Mouse (Mus musculus) liver, adult 2 months (tissue): Measurements from ENCODE around the gene Wwox. TPM values are rescaled to one million over a fixed set of nuclear protein-coding genes. Genes with fewer than 3 reads are reported as not detected.

Experiments
- DNase-seq: peaks from one replicate; pipeline ENCODE4 v3.0.0-alpha.2; 2011; ENCODE audit warnings: low read depth, low spot score; ENCODE audit errors: extremely low read depth
- H3K27ac ChIP-seq: fragments of 200-500 bp; replicated peaks from 2 replicates; pipeline ENCODE4 v1.5.1; 2012; ENCODE audit warnings: low read depth, mild to moderate bottlenecking, control low read depth, inconsistent platforms, low read length; ENCODE audit not compliant: insufficient read depth
- H3K27me3 ChIP-seq: fragments of 200-500 bp; 2 replicates; pipeline ENCODE4 v1.6.1; 2012; ENCODE audit warnings: mild to moderate bottlenecking, moderate library complexity, low read length, inconsistent platforms; ENCODE audit not compliant: control insufficient read depth, insufficient read depth
- H3K36me3 ChIP-seq: fragments of 200-500 bp; 2 replicates; pipeline ENCODE4 v1.6.1; 2012; ENCODE audit warnings: low read length, inconsistent platforms; ENCODE audit not compliant: control insufficient read depth, insufficient read depth
- H3K4me1 ChIP-seq: fragments of 200-500 bp; 2 replicates; pipeline ENCODE4 v1.6.1; 2011; ENCODE audit warnings: low read length; ENCODE audit not compliant: control insufficient read depth, insufficient read depth
- H3K4me3 ChIP-seq: fragments of 200-500 bp; 2 replicates; pipeline ENCODE4 v1.5.1; 2011; ENCODE audit warnings: low read depth, mild to moderate bottlenecking, control low read depth, low read length, moderate library complexity; ENCODE audit not compliant: insufficient read depth
- H3K79me2 ChIP-seq: fragments of 200-500 bp; 2 replicates; pipeline ENCODE4 v1.6.1; 2012; ENCODE audit warnings: inconsistent platforms, mild to moderate bottlenecking, low read length, moderate library complexity; ENCODE audit not compliant: control insufficient read depth, insufficient read depth
- H3K9ac ChIP-seq: fragments of 200-500 bp; 2 replicates; pipeline ENCODE4 v1.6.1; 2012; ENCODE audit warnings: low read depth, mild to moderate bottlenecking, control low read depth, inconsistent platforms, low read length
- CTCF ChIP-seq: fragments of 200-500 bp; IDR thresholded peaks from 2 replicates; pipeline ENCODE4 v1.5.1; 2011; ENCODE audit warnings: low read depth, low read length, control low read depth
- POLR2A ChIP-seq: fragments of 200-500 bp; IDR thresholded peaks from 2 replicates; pipeline ENCODE4 v1.6.1; 2011; ENCODE audit warnings: low read length, control low read depth; ENCODE audit not compliant: insufficient read depth; ENCODE audit errors: extremely low read depth
- WGBS: fragments of 180-500 bp; shearing (Covaris S2); methylation state at CpG from one replicate; pipeline ENCODE4 v1.1.7; 2018; 5-methylcytosine and 5-hydroxymethylcytosine counted together
- polyA plus RNA-seq: library from polyadenylated mRNA; depleted of rRNA; stranded (reverse); fragments of >200 nt; gene quantifications from 2 replicates; pipeline ENCODE4 v1.2.3, GENCODE M21; 2012
- total RNA-seq: library from RNA; depleted of rRNA; stranded (reverse); fragments of >200 nt; gene quantifications from 2 replicates; pipeline ENCODE4 v1.2.3, GENCODE M21; 2014

Gene Wwox
- total and polyA plus RNA-seq, 2 experiments, result 7.2 to 10.0 TPM

GRCm38 (mm10) chr8:114879277-114879568, 439.8 kb downstream of the Wwox start:
- no peak overlapping the region for H3K4me3 ChIP-seq
- H3K27ac ChIP-seq, result no peak overlapping the region
- no peaks in the 10 kb centered on the region for H3K4me1 ChIP-seq
- WGBS, result 96% methylated on average over 4 of the region's 4 CpGs
- H3K27me3 ChIP-seq, result no peaks in the 10 kb centered on the region
- H3K79me2 ChIP-seq, result no peaks in the 10 kb centered on the region
- DNase-seq, result no peak
- H3K36me3 ChIP-seq, result no peaks in the 10 kb centered on the region
- no peak for TF ChIP-seq POLR2A
- TF ChIP-seq CTCF, result no peak
- H3K9ac ChIP-seq, result no peak overlapping the region

GRCm38 (mm10) chr8:114879678-114880077, 440.2 kb downstream of the Wwox start:
- Histone ChIP-seq H3K27me3 (no peaks in the 10 kb centered on the region), H3K79me2 (no peaks in the 10 kb centered on the region), H3K27ac (no peak overlapping the region), H3K9ac (no peak overlapping the region), H3K4me1 (no peaks in the 10 kb centered on the region), H3K4me3 (no peak overlapping the region), H3K36me3 (no peaks in the 10 kb centered on the region)
- DNase-seq, result no peak
- WGBS, result 68% methylated on average over 2 of the region's 2 CpGs
- TF ChIP-seq POLR2A, result no peak
- TF ChIP-seq CTCF, result no peak

- Histone ChIP-seq H3K79me2 (no peaks in the 10 kb centered on the region), H3K27ac (no peak overlapping the region), H3K4me1 (no peaks in the 10 kb centered on the region), H3K4me3 (no peak overlapping the region), H3K27me3 (no peaks in the 10 kb centered on the region), H3K36me3 (no peaks in the 10 kb centered on the region), H3K9ac (no peak overlapping the region)
- no peak for DNase-seq
- TF ChIP-seq POLR2A (no peak), CTCF (no peak)
- 83% methylated on average over 8 of the region's 8 CpGs for WGBS
These were observed 441.1 kb downstream of the Wwox start for GRCm38 (mm10) chr8:114880475-114881135.

GRCm38 (mm10) chr8:114881891-114882401, 442.5 kb downstream of the Wwox start:
- Histone ChIP-seq H3K4me3 (no peak overlapping the region), H3K9ac (no peak overlapping the region), H3K4me1 (no peaks in the 10 kb centered on the region), H3K79me2 (no peaks in the 10 kb centered on the region), H3K36me3 (no peaks in the 10 kb centered on the region), H3K27ac (no peak overlapping the region), H3K27me3 (no peaks in the 10 kb centered on the region)
- 91% methylated on average over 5 of the region's 5 CpGs for WGBS
- no peak for TF ChIP-seq CTCF
- no peak for TF ChIP-seq POLR2A
- DNase-seq, result no peak

- Histone ChIP-seq H3K27me3 (no peaks in the 10 kb centered on the region), H3K4me1 (no peaks in the 10 kb centered on the region), H3K79me2 (no peaks in the 10 kb centered on the region), H3K4me3 (no peak overlapping the region), H3K36me3 (no peaks in the 10 kb centered on the region), H3K9ac (no peak overlapping the region), H3K27ac (no peak overlapping the region)
- DNase-seq, result no peak
- 80% methylated on average over 4 of the region's 4 CpGs for WGBS
- no peak for TF ChIP-seq CTCF
- no peak for TF ChIP-seq POLR2A
These were observed 443.0 kb downstream of the Wwox start for GRCm38 (mm10) chr8:114882504-114882903.

- Histone ChIP-seq H3K4me3 (no peak overlapping the region), H3K4me1 (no peaks in the 10 kb centered on the region), H3K9ac (no peak overlapping the region), H3K79me2 (no peaks in the 10 kb centered on the region), H3K36me3 (no peaks in the 10 kb centered on the region), H3K27ac (no peak overlapping the region), H3K27me3 (no peaks in the 10 kb centered on the region)
- no peak for DNase-seq
- 91% methylated on average over 11 of the region's 11 CpGs for WGBS
- TF ChIP-seq POLR2A (no peak), CTCF (no peak)
These were observed 443.6 kb downstream of the Wwox start for GRCm38 (mm10) chr8:114882936-114883606.
